Mouse (Mus musculus) thymus, adult 2 months (tissue): ENCODE data around the gene 1700013G24Rik.

Source experiments
- CTCF ChIP-seq: fragments of 200-500 bp; IDR thresholded peaks from 2 replicates; pipeline ENCODE4 v1.5.1; 2012; ENCODE audit warnings: mild to moderate bottlenecking, control low read depth, low read length, moderate library complexity, borderline replicate concordance; ENCODE audit not compliant: control insufficient read depth, poor library complexity, insufficient read depth; ENCODE audit errors: extremely low read depth
- POLR2A ChIP-seq: fragments of 200-500 bp; IDR thresholded peaks from 2 replicates; pipeline ENCODE4 v1.6.1; 2012; ENCODE audit warnings: mild to moderate bottlenecking, low read length, control low read depth, moderate library complexity; ENCODE audit not compliant: control insufficient read depth, poor library complexity, insufficient read depth; ENCODE audit errors: extremely low read depth

DNA sequence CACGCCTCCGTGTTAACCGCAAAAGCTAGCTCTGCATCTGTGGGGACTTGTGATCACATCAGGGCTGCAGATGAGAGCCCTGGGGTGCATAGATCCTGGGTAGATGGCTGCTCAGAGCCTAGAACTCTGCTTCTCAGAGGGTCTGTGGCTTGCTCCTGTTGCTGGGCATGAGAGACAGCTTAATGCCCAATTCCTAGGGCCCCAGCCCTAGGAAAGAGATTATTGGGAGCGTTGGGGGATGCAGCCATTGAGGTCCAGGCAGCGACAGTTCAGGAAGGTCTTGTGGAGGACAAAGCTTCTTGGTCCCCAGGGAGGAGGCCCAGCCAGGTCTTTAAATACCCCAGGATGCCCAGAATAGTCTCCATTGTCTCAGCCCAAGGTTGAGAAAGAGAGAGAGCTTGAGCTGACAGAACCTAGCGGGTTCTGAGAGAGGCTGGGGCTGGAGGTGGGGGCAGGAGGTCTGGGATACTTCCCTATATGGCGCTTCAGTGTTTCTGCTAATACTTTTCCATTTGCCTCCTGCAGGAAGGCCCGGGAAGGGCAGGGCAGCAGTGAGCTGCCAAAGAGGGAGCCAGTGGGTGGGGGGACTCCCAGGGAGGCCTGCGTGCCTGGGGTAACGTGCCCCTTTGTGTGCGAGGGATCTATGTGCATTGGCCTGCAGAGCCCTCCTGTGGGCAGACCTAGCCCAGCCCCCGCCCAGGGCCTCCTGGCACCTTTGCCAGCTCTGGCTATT is 35.7 kb downstream of the 1700013G24Rik start:
- TF ChIP-seq CTCF (no peak), POLR2A (no peak)
